Mouse (Mus musculus) mature B cell (primary cell): ENCODE results near the gene Gpatch3.

Source experiments
- in situ Hi-C: fragments of 300-500 bp; cut with MboI; formaldehyde crosslinking; loops from 2 replicates; pipeline ENCODE4 v1.14.3; 2019

Gpatch3 gene

GRCm38 (mm10) chr4:133574070-133574842 lies at the start of gene Gpatch3:
Gene Gpatch3, plus strand, starts transcription at chr4:133574745.
- in situ Hi-C loops, result no loop called here

DNA sequence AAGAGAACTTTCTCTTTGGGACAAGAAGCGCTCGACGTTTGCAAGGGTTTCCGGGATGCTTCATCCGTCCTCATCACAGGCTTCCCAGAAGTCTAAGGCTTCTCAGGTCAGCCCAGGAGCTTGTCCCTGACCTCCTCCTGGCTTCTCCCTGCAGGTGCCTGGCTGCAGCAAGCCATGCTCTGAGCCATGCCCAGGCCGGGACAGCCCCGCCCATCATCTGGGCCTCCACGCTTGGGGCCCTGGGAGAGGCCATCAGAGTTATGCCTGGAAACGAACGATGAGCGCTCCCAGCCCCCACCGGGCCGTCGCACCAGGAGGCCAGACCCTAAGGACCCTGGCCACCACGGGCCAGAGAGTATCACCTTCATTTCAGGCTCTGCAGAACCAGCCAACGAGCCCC lies 46.8 kb upstream of the Gpatch3 start:
- in situ Hi-C loops, result no loop called here

DNA sequence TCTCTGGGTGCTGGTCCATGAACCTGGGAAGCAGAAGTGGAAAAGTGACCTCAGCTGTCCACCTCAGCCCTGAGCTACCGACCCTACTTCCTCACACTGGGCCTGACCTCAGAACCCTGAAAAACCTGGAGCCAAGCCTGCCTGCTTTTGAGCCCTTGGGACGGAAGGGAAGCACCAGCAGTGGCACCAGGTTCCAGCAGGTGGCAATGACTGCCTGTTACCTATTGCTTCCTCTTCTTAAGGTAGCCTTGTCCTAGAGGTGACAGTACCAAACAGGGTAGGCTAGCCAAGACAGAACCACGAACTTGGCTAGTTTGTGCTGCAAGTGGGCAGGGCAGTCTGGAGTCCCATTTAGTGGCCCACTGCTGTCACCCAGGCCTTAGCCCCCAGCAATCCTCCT lies 41.8 kb upstream of the Gpatch3 start:
- in situ Hi-C loops, result no loop called here

DNA sequence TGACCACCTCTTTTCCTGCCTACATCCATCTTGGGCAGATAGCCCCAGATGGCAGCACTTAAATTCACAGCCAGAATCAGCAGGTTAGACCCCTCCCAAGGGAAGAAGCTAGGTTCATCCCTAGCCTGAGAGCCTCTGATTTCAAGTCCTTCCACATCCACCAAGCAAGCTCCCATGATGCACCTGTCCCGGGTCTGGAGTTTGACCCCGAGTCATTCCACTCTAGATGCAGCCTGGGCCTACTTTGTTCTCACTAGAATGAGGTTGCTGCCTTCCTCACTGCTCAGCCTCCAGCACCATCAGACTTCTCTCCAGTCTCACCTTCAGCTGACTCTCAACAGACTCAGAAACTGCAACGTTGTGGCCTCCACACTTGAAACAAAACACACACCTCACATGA lies 38.5 kb upstream of the Gpatch3 start:
- in situ Hi-C loops, result no loop called here

DNA sequence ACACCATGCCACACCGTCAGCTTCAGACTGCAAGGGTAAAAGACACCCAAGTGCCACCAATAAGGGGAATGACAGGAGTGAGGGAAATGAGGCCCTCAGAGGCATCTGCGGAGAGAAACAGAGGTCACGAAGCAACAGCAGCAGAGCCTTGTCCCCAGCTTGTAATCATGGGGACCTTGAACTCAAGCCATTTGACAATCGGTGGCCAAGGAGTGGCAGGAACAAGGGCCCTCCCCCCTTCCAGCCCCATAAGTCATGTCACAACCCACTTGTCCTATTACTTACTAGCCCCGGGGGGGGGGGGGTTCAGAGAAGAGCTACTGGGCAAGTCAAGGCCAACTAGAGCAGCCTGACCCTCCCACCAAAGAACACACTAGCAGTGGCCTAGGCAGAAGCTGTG lies 37.9 kb upstream of the Gpatch3 start:
- in situ Hi-C loops, result no loop called here

GRCm38 (mm10) chr4:133545272-133546231 lies 29.0 kb upstream of the Gpatch3 start, which contains the start of gene Nudc:
Gene Nudc, minus strand, starts transcription at chr4:133545996.
- in situ Hi-C loops, result no loop called here

GRCm38 (mm10) chr4:133552029-133552428 lies 22.5 kb upstream of the Gpatch3 start:
- in situ Hi-C loops, result no loop called here

GRCm38 (mm10) chr4:133552768-133553447 lies 21.6 kb upstream of the Gpatch3 start, which contains the start of gene Nr0b2:
Gene Nr0b2, plus strand, starts transcription at chr4:133553376.
- in situ Hi-C loops, result no loop called here

- in situ Hi-C loops, result no loop called here
Measured at GRCm38 (mm10) chr4:133553448-133554330, 20.9 kb upstream of the Gpatch3 start.

DNA sequence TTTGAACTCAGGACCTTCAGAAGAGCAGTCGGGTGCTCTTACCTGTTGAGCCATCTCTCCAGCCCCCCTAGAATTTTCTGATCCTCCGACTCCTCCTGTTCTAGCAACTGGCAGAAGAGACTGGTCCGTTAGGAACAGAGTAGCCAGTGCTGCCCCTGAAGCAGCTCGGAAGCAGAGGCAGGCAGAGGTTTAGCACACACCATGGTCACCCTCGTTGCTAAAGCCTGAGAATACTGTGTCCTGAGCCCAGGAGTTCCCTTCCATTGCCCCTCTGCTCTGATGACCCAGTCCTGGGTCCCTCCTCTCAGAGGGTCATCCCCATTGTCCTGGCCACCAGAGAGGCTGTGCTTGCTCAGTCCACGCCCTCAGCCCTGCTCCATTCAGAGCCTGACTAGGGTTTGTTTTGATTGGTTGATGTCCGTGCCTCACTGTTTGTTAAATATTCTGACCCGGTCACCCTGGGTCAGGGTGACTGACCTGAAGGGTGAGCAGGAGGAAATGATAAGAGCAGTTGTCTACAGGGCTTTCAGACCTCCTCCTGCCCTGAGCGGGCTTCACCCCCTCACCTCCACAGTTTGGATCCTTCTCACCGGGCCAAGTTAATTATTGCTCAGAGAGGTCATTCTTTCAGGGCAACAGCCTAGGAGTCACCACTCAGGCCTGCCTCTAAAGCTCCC lies 17.4 kb upstream of the Gpatch3 start:
- in situ Hi-C loops, result no loop called here

DNA sequence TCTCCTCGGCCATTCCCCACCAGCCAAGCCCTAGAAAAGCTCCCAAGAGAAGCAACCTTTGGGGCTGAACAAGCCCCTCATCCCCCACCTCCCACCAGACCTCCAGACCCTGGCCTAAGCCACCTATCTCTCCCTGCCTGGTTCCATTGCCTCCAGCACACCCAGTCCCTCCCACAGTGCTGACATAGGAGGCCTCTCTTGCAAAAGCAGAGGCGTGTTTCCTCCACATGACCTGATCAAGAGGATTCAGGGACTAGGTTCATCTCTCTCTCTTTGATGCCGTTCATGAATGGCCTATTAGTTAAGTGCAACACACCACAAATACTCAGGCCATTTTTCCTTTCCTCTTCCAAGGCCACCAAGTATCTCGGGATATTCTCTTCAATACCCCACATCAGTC lies 14.7 kb upstream of the Gpatch3 start:
- in situ Hi-C loops, result no loop called here

DNA sequence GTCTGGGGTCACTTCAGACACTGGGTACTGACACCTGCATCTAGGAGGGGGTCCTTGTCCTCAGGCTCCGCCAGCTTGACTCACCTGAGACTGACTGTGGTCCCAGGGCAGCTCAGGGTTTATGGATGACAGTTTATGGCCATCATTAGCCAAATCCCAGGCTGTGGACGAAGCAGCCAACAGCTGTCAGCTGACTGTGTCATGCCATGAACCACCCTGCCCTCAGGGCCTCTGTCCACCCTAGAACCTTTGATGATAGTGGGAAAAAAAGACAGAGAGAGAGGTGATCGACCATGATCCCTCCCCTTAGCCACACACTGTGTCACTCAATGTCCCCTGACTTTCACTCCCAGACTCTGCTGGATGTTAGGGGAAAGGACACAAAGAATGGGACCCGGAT lies 12.9 kb upstream of the Gpatch3 start:
- in situ Hi-C loops, result no loop called here

DNA sequence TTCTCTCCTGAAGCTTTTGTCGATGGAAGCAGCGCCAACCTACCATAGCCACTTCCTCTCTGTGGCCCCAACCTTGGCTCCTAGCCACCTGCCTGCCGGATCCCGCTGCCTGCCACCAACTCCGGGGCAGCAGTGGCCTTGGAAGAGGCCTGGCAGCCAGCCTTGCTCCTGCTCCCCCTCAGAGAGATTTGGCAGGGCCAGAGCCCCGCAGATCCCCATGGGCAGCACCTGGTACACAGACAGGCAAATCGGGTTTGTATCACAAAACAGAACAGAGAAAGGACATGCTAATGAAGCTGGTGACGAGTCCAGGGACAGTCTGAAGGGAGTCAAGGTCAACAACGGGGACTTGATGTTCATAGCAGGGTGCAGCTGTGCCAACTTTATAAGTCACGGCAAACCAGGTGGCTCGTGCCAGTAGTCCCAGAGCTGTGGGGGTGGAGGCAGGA lies 11.4 kb upstream of the Gpatch3 start:
- in situ Hi-C loops, result no loop called here

DNA sequence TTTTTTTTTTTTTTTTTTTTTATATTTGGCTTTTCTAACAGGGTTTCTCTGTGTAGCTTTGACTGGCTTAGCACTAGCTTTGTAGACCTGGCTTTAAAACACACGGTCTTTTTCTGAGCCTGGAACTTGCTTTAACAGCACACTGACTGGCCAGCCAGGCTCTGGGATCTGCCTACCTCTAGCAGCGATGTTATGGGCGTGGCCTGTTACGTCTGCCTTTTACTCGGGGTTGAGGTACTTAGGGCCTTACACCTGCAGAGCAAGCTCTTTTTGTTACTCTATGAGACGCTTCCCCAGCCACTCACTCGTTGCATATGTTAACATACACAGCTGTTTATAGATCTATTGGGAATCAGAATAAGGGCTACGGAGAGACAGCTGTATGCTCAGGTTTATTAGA lies 7.3 kb upstream of the Gpatch3 start:
- in situ Hi-C loops, result no loop called here

- in situ Hi-C loops, result no loop called here
Measured at GRCm38 (mm10) chr4:133569291-133570065, 5.1 kb upstream of the Gpatch3 start.

DNA sequence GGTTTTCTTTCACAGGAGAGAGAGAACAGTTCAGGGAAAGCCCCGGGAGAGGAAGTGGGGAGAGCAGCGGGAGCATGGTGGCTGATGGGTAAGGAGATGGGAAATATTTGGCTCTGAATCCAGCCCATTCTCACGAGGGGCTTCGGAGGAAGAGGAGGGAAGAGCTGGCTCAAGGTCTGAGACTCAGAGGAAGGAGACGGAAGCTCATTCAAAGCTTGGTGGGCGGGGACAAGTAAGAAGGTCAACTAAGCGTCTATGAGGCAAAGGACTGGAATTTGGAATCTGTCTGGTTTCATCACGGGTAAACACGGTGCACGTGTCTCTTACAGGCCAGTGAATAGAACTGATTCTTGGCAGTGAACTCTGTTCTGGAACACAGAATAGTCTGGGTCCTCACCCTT lies 4.5 kb upstream of the Gpatch3 start:
- in situ Hi-C loops, result no loop called here

DNA sequence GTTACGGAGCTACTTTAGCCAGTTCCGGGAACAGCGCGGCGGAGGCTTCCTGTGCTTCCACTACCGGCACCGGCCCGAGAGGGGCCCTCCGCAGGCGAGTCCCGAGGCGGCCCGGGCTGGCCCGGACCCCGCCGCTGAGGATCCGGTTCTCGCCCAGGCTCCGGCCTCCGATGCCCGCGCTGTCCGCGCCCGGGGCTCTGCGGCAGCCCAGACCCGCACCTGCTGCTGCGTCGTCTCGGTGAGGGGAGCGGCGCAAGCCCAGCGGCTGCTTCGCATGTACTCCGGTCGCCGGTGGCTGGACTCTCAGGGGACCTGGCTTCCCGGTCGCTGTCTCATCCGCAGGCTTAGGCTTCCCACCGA lies 278 bp downstream of the Gpatch3 start:
- in situ Hi-C loops, result no loop called here

DNA sequence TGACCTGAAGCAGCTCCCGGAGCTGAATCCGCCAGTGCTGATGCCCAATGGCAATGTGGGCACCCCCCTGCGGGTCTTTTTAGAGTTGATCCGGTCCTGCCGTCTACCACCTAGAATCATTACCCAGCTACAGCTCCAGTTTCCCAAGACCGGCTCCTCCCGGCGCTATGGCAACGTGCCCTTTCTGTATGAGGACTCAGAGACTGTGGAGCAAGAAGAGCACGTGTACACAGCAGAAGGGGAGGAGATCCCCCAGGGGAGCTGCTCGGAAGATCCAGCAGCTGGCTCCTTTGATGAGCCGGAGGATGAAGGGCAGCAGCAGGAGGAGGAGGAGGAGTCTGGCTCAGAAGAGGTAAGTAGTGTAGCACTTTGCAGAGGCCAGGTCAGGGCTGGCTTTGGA lies 3.4 kb downstream of the Gpatch3 start:
- in situ Hi-C loops, result no loop called here

DNA sequence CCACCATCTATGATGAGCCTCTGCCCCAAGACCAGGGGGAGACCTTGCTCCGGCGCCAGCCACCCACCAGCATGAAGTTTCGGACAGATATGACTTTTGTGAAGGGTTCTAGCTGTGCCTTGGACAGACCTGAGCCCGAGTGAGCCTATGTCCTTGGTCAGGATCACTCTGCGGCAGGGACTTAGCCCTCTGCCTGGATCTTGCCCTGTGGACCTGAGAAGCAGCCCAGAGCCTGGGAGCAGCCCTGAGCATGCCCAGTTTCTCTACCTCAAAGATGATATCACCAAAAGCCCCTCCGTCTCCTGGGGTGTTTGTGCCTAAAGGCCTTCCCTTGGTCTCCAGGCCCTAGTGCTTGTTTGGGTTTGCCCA lies 9.1 kb downstream of the Gpatch3 start:
- in situ Hi-C loops, result no loop called here
